Mouse (Mus musculus): ENCODE data around the gene Fbxl21.

The Fbxl21 gene

GRCm38 (mm10) chr13:56535570-56535969, 13.3 kb downstream of the Fbxl21 start:
- DNase-seq, result no peak

GRCm38 (mm10) chr13:56537026-56537425, 14.8 kb downstream of the Fbxl21 start:
- no peak for DNase-seq

- DNase-seq, result no peak
Measured at GRCm38 (mm10) chr13:56539846-56540245, 17.6 kb downstream of the Fbxl21 start.

GRCm38 (mm10) chr13:56543805-56544204, 21.5 kb downstream of the Fbxl21 start:
- no peak for DNase-seq

GRCm38 (mm10) chr13:56544956-56545355, 22.7 kb downstream of the Fbxl21 start:
- no peak for DNase-seq

- no peak for DNase-seq
Measured at GRCm38 (mm10) chr13:56548401-56548800, 26.1 kb downstream of the Fbxl21 start, which contains the start of gene Lect2. Gene Lect2 (minus strand): TSS chr13:56548502.

GRCm38 (mm10) chr13:56549364-56549763, 27.1 kb downstream of the Fbxl21 start:
- DNase-seq, result no peak

GRCm38 (mm10) chr13:56550574-56550973, 28.3 kb downstream of the Fbxl21 start:
- no peak for DNase-seq

- DNase-seq, result no peak
Measured at GRCm38 (mm10) chr13:56551661-56552060, 29.4 kb downstream of the Fbxl21 start.

- DNase-seq, result no peak
Measured at GRCm38 (mm10) chr13:56553923-56554322, 31.7 kb downstream of the Fbxl21 start.

- peak; percentile 62 for DNase-seq
Measured at GRCm38 (mm10) chr13:56554409-56554808, 32.1 kb downstream of the Fbxl21 start.

- peak; percentile 31 for DNase-seq
Measured at GRCm38 (mm10) chr13:56555957-56556356, 33.7 kb downstream of the Fbxl21 start.

GRCm38 (mm10) chr13:56556701-56557100, 34.4 kb downstream of the Fbxl21 start:
- DNase-seq, result no peak

GRCm38 (mm10) chr13:56558811-56559210, 36.5 kb downstream of the Fbxl21 start:
- no peak for DNase-seq

- DNase-seq, result no peak
Measured at GRCm38 (mm10) chr13:56559841-56560370, 37.6 kb downstream of the Fbxl21 start.

GRCm38 (mm10) chr13:56561129-56561528, 38.9 kb downstream of the Fbxl21 start:
- DNase-seq, result no peak

GRCm38 (mm10) chr13:56563075-56563474, 40.8 kb downstream of the Fbxl21 start:
- DNase-seq, result no peak

GRCm38 (mm10) chr13:56566336-56566735, 44.1 kb downstream of the Fbxl21 start:
- DNase-seq, result no peak

- DNase-seq, result no peak
Measured at GRCm38 (mm10) chr13:56571645-56572044, 49.4 kb downstream of the Fbxl21 start.

GRCm38 (mm10) chr13:56575074-56575473, 52.8 kb downstream of the Fbxl21 start:
- no peak for DNase-seq

GRCm38 (mm10) chr13:56575701-56576321, 53.5 kb downstream of the Fbxl21 start:
- peak; percentile 53 for DNase-seq

- DNase-seq, result no peak
Measured at GRCm38 (mm10) chr13:56578097-56578496, 55.8 kb downstream of the Fbxl21 start.

- peak; percentile 11 for DNase-seq
Measured at GRCm38 (mm10) chr13:56580450-56580849, 58.2 kb downstream of the Fbxl21 start.

GRCm38 (mm10) chr13:56581512-56581911, 59.2 kb downstream of the Fbxl21 start:
- DNase-seq, result peak; percentile 14

GRCm38 (mm10) chr13:56581961-56582434, 59.7 kb downstream of the Fbxl21 start:
- peak; percentile 79 for DNase-seq
